Comparison of ENCODE assay signal across 32 mouse cellular contexts in genomic region chr2:52031491-52031890, GRCm38 (mm10). TPM values are rescaled to one million over a fixed set of nuclear protein-coding genes. Genes with fewer than 3 reads are reported as not detected.
DNase-seq lines count a peak whose midpoint lies in the region; ATAC-seq and TF ChIP-seq lines count a peak whose summit lies in the region.
"Had no signal": no experiment of that assay in that cellular context is flagged by ENCODE, and none has a peak within 500 bp of the region (broad histone marks: within the 10 kb centered on the region; RNA-seq: fewer than 3 reads in every experiment).

No protein-coding gene starts in this region.

- intact Hi-C loops in left cerebral cortex, postnatal 14 days (cut with DNase I): no loop called here

- ATAC-seq in lung, embryonic 14.5 days (ENCODE audit: insufficient read depth): no peak
- no peak for ATAC-seq in hindbrain, embryonic 13.5 days (ENCODE audit: low FRiP score)
- ATAC-seq: CD4-positive, CD25-positive, alpha-beta regulatory T cell, adult 4 months; forebrain, embryonic 14.5 days; inflammation-experienced regulatory T-cells, adult 6 months; lung, postnatal 0 days; midbrain, embryonic 13.5 days; Patski had no signal

- TF ChIP-seq POLR2A in lung, adult 2 months (IDR thresholded peaks at IDR 0.05; ENCODE audit: borderline replicate concordance, extremely low read depth, low read depth, low read length): no peak

- no peaks in the 10 kb centered on the region for H3K36me3 ChIP-seq in lung, embryonic 14.5 days (ENCODE audit: insufficient read depth)
- no peaks in the 10 kb centered on the region for H3K36me3 ChIP-seq in hindbrain, embryonic 13.5 days
- H3K36me3 ChIP-seq: embryonic facial prominence, embryonic 12.5 days; G1E; heart, embryonic 13.5 days; hindbrain, embryonic 15.5 days; limb, embryonic 13.5 days; midbrain, embryonic 13.5 days had no signal

- no peak overlapping the region for H3K4me3 ChIP-seq in lung, embryonic 14.5 days (ENCODE audit: low read depth, low read length)
- no peak overlapping the region for H3K4me3 ChIP-seq in lung, adult 2 months (replicated peaks; ENCODE audit: extremely low read depth, low read depth, low read length)
- no peak overlapping the region for H3K4me3 ChIP-seq in hindbrain, embryonic 13.5 days
- H3K4me3 ChIP-seq: embryonic facial prominence, embryonic 12.5 days; heart, adult 2 months; heart, embryonic 13.5 days; hindbrain, embryonic 15.5 days; limb, embryonic 13.5 days; megakaryocyte, embryonic 14.5 days; midbrain, embryonic 13.5 days had no signal

- no peak overlapping the region for H3K9ac ChIP-seq in lung, embryonic 14.5 days
- H3K9ac ChIP-seq in hindbrain, embryonic 13.5 days: no peak overlapping the region
- H3K9ac ChIP-seq: embryonic facial prominence, embryonic 12.5 days; heart, embryonic 13.5 days; hindbrain, embryonic 15.5 days; limb, embryonic 13.5 days; midbrain, embryonic 13.5 days had no signal

- H3K4me2 ChIP-seq in lung, embryonic 14.5 days: no peak overlapping the region
- no peak overlapping the region for H3K4me2 ChIP-seq in hindbrain, embryonic 13.5 days
- H3K4me2 ChIP-seq: embryonic facial prominence, embryonic 12.5 days; heart, embryonic 13.5 days; hindbrain, embryonic 15.5 days; limb, embryonic 13.5 days; liver, embryonic 11.5 days; midbrain, embryonic 13.5 days had no signal

- WGBS in lung, embryonic 14.5 days: 73% methylated on average over 4 of the region's 4 CpGs
- 49% methylated on average over 4 of the region's 4 CpGs for WGBS in lung, adult 2 months
- 87% methylated on average over 4 of the region's 4 CpGs for WGBS in hindbrain, embryonic 13.5 days

- no peaks in the 10 kb centered on the region for H3K4me1 ChIP-seq in lung, embryonic 14.5 days (ENCODE audit: insufficient read depth)
- no peaks in the 10 kb centered on the region for H3K4me1 ChIP-seq in lung, adult 2 months (ENCODE audit: control insufficient read depth, insufficient read depth, low read length)
- no peaks in the 10 kb centered on the region for H3K4me1 ChIP-seq in hindbrain, embryonic 13.5 days (replicated peaks)
- H3K4me1 ChIP-seq: embryonic facial prominence, embryonic 12.5 days; heart, embryonic 13.5 days; hindbrain, embryonic 15.5 days; limb, embryonic 13.5 days; megakaryocyte, embryonic 14.5 days; midbrain, embryonic 13.5 days had no signal

- H3K9me3 ChIP-seq in lung, embryonic 14.5 days (ENCODE audit: low read depth, low read length): no peaks in the 10 kb centered on the region
- H3K9me3 ChIP-seq in hindbrain, embryonic 13.5 days: no peaks in the 10 kb centered on the region
- H3K9me3 ChIP-seq: G1E; hindbrain, embryonic 15.5 days; midbrain, embryonic 13.5 days had no signal

- no peaks in the 10 kb centered on the region for H3K27me3 ChIP-seq in lung, embryonic 14.5 days (ENCODE audit: insufficient read depth, low read length)
- no peaks in the 10 kb centered on the region for H3K27me3 ChIP-seq in hindbrain, embryonic 13.5 days
- H3K27me3 ChIP-seq: embryonic facial prominence, embryonic 12.5 days; heart, embryonic 13.5 days; hindbrain, embryonic 15.5 days; limb, embryonic 13.5 days; midbrain, embryonic 13.5 days had no signal

- no peak overlapping the region for H3K27ac ChIP-seq in lung, embryonic 14.5 days (ENCODE audit: low read depth)
- H3K27ac ChIP-seq in hindbrain, embryonic 13.5 days: no peak overlapping the region
- H3K27ac ChIP-seq: embryonic facial prominence, embryonic 12.5 days; heart, adult 2 months; heart, embryonic 13.5 days; hindbrain, embryonic 15.5 days; limb, embryonic 13.5 days; midbrain, embryonic 13.5 days had no signal

- DNase-seq in adrenal gland, postnatal 10 days: peak; percentile 38
- DNase-seq in adrenal gland, adult 8-10 months: no peak
- peak; percentile 15 for DNase-seq in lung, embryonic 14.5 days
- no peak for DNase-seq in lung, adult 2 months
- peak; percentile 21 for DNase-seq in A20 (ENCODE audit: low read depth, low spot score)
- peak; percentile 91 for DNase-seq in R1 (ENCODE audit: low read depth, low spot score)
- DNase-seq in left cerebral cortex, postnatal 14 days (ENCODE audit: low spot score in 2 of 2): no peak
- DNase-seq: adrenal gland, adult 2 months; cerebellum, adult 11 months; cerebellum, adult 9-10 months; embryo, embryonic 11 days; gastrocnemius, postnatal 14 days; heart, adult 2 months; heart, postnatal 10 days; kidney, adult 18-20 months; layer of hippocampus, adult 9-11 months; retina, postnatal 1 day; right cerebral cortex, postnatal 14 days had no signal

- TF ChIP-seq CTCF in lung, embryonic 14.5 days (IDR thresholded peaks at IDR 0.05; ENCODE audit: low read depth): no peak
- TF ChIP-seq CTCF in lung, adult 2 months (IDR thresholded peaks at IDR 0.05; ENCODE audit: insufficient read depth, low read length): no peak

RNA-seq across cellular contexts. Expression of gene Tnfaip6, which starts 6.3 kb away (rescaled TPM):
- total RNA-seq in adrenal gland, postnatal 10 days (2021): 1 to 10 TPM; 2.3 to 3.5 TPM
- 1 to 10 TPM in 1 of 4 experiments, under 1 TPM in 3; 0.42 to 1.1 (median 0.66) TPM for total RNA-seq in adrenal gland, adult 8-10 months (2022)
- polyA plus RNA-seq in lung, embryonic 14.5 days (2014; fragmentation: Nextera tagmentation; extraction: Ambion mirVana): 6.2 and 6.3 TPM in 2 replicates
- 0.26 and 0.47 TPM in 2 replicates for polyA plus RNA-seq in lung, adult 2 months (2012; rRNA removed)
- polyA plus RNA-seq in hindbrain, embryonic 13.5 days (2015; fragmentation: Nextera tagmentation; extraction: Ambion mirVana): 7.9 and 8.6 TPM in 2 replicates
- 1 to 10 TPM; 1.0 to 1.2 TPM for total RNA-seq in left cerebral cortex, postnatal 14 days (2021)
- total RNA-seq: G1E had no signal
- polyA plus RNA-seq: adrenal gland, adult 2 months; CD4-positive, CD25-positive, alpha-beta regulatory T cell, adult 4 months; G1E; Patski had no signal

RNA-seq across cellular contexts. Expression of gene Rif1, which starts 41.1 kb away (rescaled TPM):
- 10 to 100 TPM; 23.6 to 32.5 TPM for total RNA-seq in adrenal gland, postnatal 10 days (2021)
- 10 to 100 TPM; 30.9 to 46.0 (median 36.6) TPM for total RNA-seq in adrenal gland, adult 8-10 months (2022)
- polyA plus RNA-seq in lung, embryonic 14.5 days (2014; fragmentation: Nextera tagmentation; extraction: Ambion mirVana): 57.0 and 61.9 TPM in 2 replicates
- polyA plus RNA-seq in lung, adult 2 months (2012; rRNA removed): 1.5 and 2.1 TPM in 2 replicates
- 20.0 and 21.1 TPM in 2 replicates for polyA plus RNA-seq in hindbrain, embryonic 13.5 days (2015; fragmentation: Nextera tagmentation; extraction: Ambion mirVana)
- total RNA-seq in left cerebral cortex, postnatal 14 days (2021): 10 to 100 TPM; 22.1 to 23.4 TPM

RNA-seq across cellular contexts. Expression of gene Nmi, which starts 58.2 kb away (rescaled TPM):
- total RNA-seq in adrenal gland, postnatal 10 days (2021): 10 to 100 TPM; 11.8 to 13.9 TPM
- total RNA-seq in adrenal gland, adult 8-10 months (2022): 10 to 100 TPM in 3 of 4 experiments, 1 to 10 TPM in 1; 8.3 to 14.7 (median 12.9) TPM
- polyA plus RNA-seq in lung, embryonic 14.5 days (2014; fragmentation: Nextera tagmentation; extraction: Ambion mirVana): 19.4 and 20.3 TPM in 2 replicates
- 4.0 and 8.0 TPM in 2 replicates for polyA plus RNA-seq in lung, adult 2 months (2012; rRNA removed)
- 5.8 and 6.4 TPM in 2 replicates for polyA plus RNA-seq in hindbrain, embryonic 13.5 days (2015; fragmentation: Nextera tagmentation; extraction: Ambion mirVana)
- 1 to 10 TPM in 1 of 2 experiments, under 1 TPM in 1; 0.99 to 2.0 TPM for total RNA-seq in left cerebral cortex, postnatal 14 days (2021)

Comparison
In these comparisons a context has a peak if more than half of its experiments do, and no peak if none do; other contexts are left out.
1. DNase-seq: peak in adrenal gland, postnatal 10 days (single experiment), lung, embryonic 14.5 days (single experiment), A20 (single experiment) and R1 (single experiment); none in adrenal gland, adult 8-10 months (single experiment), lung, adult 2 months (single experiment) and left cerebral cortex, postnatal 14 days (0 of 2).